Mouse (Mus musculus): ENCODE results near the gene Fmnl1.

DNA sequence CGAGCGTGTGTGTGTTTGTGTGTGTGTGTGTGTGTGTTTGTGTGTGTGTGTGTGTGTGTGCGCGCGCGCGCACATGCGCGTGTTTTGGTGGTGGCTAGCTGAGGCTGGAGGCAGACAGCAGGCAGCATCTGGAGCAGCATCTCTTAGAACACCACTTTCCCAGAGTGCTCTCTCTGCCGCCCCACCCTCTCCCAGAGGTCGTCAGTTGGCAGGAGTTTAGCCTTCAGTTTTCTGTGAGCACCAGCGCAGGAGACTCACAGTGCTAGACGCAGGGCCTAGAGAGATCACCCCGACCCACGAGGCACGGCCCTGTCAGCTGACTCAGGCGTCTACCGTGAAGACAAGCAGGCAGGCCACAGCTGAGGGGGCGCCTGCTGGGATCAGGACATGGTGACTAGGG is 59.7 kb downstream of the Fmnl1 start:
- TF ChIP-seq CTCF (IDR thresholded peaks at IDR 0.05; ENCODE audit: extremely low read depth, insufficient read length, insufficient replicate concordance, low read depth, low read length) (no peak), POLR2A (IDR thresholded peaks at IDR 0.05; ENCODE audit: low read depth, low read length) (no peak)

Measured in small intestine, adult 2 months (tissue).